Mouse (Mus musculus) heart, adult 2 months (tissue): ENCODE results near the gene Syk. TPM values are rescaled to one million over a fixed set of nuclear protein-coding genes. Genes with fewer than 3 reads are reported as not detected.

Source experiments
- DNase-seq, 2 experiments: peaks; one replicate each; pipeline ENCODE4 v3.0.0; 2021
- H3K27ac ChIP-seq: fragments of 200-600 bp; 2 replicates; pipeline ENCODE4 v1.8.1; 2022
- H3K27me3 ChIP-seq: fragments of 200-500 bp; 2 replicates; pipeline ENCODE4 v1.6.1; 2012; ENCODE audit warnings: mild to moderate bottlenecking, low read length, inconsistent platforms, mixed read lengths; ENCODE audit not compliant: control insufficient read depth, insufficient read depth
- H3K36me3 ChIP-seq: fragments of 200-500 bp; 2 replicates; pipeline ENCODE4 v1.6.1; 2012; ENCODE audit warnings: low read length, inconsistent platforms; ENCODE audit not compliant: control insufficient read depth, insufficient read depth
- H3K4me1 ChIP-seq: fragments of 200-500 bp; 2 replicates; pipeline ENCODE4 v1.6.1; 2011; ENCODE audit warnings: low read length; ENCODE audit not compliant: control insufficient read depth, insufficient read depth
- H3K4me3 ChIP-seq: fragments of 200-600 bp; 2 replicates; pipeline ENCODE4 v1.8.1; 2022
- H3K79me2 ChIP-seq: fragments of 200-500 bp; replicated peaks from 2 replicates; pipeline ENCODE4 v1.6.1; 2012; ENCODE audit warnings: mild to moderate bottlenecking, inconsistent platforms, low read length, moderate library complexity, mixed read lengths; ENCODE audit not compliant: control insufficient read depth, insufficient read depth
- H3K9ac ChIP-seq: fragments of 200-500 bp; 2 replicates; pipeline ENCODE4 v1.6.1; 2012; ENCODE audit warnings: low read depth, mild to moderate bottlenecking, control low read depth, inconsistent platforms, low read length, mixed read lengths
- CTCF ChIP-seq: fragments of 200-600 bp; IDR thresholded peaks from 2 replicates; pipeline ENCODE4 v1.8.1; 2022; ENCODE audit warnings: antibody characterized with exemption, mild to moderate bottlenecking, moderate library complexity
- EP300 ChIP-seq: fragments of 200-500 bp; IDR thresholded peaks from 2 replicates; pipeline ENCODE4 v1.6.1; 2011; ENCODE audit warnings: low read depth, low read length, control low read depth; ENCODE audit not compliant: insufficient read depth
- POLR2A ChIP-seq: fragments of 200-500 bp; IDR thresholded peaks from 2 replicates; pipeline ENCODE4 v1.6.1; 2011; ENCODE audit warnings: mild to moderate bottlenecking, low read depth, low read length, control low read depth; ENCODE audit not compliant: insufficient read depth
- WGBS: fragments of 180-500 bp; shearing (Covaris S2); methylation state at CpG from one replicate; pipeline ENCODE4 v1.1.7; 2018; 5-methylcytosine and 5-hydroxymethylcytosine counted together
- intact Hi-C: fragments of 180-260 bp; cut with DNase I; formaldehyde crosslinking; loops from one replicate; pipeline ENCODE4 v1.15.1; 2025
- polyA plus RNA-seq: library from polyadenylated mRNA; depleted of rRNA; stranded (reverse); fragments of >200 nt; gene quantifications from 2 replicates; pipeline ENCODE4 v1.2.3, GENCODE M21; 2012
- total RNA-seq, 2 experiments: library from RNA; stranded (reverse); gene quantifications; 2 replicates each; pipeline ENCODE4 v1.2.3; 2021

The Syk gene
- total and polyA plus RNA-seq, 3 experiments = 14.0 to 17.6 (median 16.0) TPM

DNA sequence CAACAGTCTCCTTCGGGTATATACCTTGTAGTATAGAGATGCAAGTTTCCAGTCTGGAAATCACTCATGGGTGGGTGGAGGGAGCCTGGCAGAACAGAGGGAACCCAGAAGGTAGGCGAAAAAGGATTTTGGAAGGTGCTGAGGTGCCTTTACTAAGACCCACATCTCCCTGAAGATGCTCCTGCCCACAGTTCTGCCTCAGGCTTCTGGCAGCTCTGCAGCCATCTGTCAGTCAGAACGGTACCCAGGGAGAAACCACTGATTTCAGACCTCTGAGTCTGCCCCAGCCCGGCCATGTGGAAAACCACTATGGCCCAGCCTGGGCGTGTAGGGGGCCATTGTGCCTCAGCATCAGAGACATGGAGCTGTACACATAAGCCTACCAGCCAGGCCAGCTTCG lies 43.5 kb upstream of the Syk start:
- no peaks in the 10 kb centered on the region for H3K79me2 ChIP-seq
- H3K4me3 ChIP-seq = no peak overlapping the region
- WGBS = 78% methylated on average over 6 of the region's 6 CpGs
- intact Hi-C loops = loop anchor here (5.0 kb wide), 1 partner anchor 702 kb away; no protein-coding TSS in a partner anchor
- no peaks in the 10 kb centered on the region for H3K4me1 ChIP-seq
- TF ChIP-seq CTCF = no peak
- no peak for TF ChIP-seq POLR2A
- no peak for TF ChIP-seq EP300
- H3K27me3 ChIP-seq = no peaks in the 10 kb centered on the region
- H3K27ac ChIP-seq = no peak overlapping the region
- no peak overlapping the region for H3K9ac ChIP-seq
- H3K36me3 ChIP-seq = no peaks in the 10 kb centered on the region
- no peak for DNase-seq

DNA sequence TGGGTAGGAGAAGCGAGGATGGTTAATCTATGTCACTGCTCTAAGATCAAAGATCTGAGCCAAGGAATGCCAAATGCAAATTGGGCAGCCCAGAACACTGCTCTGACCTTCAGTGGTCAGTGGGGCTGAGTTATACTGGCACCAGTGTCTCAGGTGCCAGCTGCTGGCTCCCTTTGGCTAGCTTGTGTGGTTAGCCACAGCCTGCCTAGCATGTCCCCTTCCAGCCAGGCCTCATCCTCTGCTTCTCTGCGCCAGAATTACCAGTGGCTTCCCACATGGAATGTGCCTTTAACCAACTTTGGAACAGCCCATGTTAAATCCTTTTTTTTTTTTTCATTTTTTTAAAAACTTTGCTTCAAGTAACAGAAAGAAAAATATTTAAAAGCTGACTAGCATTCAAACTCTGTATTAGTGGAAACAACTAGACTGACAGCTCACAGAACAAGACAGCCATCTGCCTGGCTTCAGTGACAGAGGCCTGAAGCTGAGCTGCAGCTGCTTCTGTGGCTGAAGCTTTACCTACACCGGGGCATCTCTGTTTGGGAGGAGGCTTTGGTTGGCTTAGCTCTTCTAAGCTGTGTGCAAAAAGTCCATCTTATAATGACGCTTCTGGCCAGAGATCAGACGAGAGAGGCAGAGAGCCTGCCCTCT lies 41.5 kb upstream of the Syk start:
- no peak overlapping the region for H3K27ac ChIP-seq
- no peaks in the 10 kb centered on the region for H3K27me3 ChIP-seq
- H3K4me1 ChIP-seq = no peaks in the 10 kb centered on the region
- TF ChIP-seq CTCF (no peak), EP300 (no peak), POLR2A (no peak)
- H3K79me2 ChIP-seq = no peaks in the 10 kb centered on the region
- DNase-seq = no peak
- intact Hi-C loops = no loop called here
- 80% methylated on average over 5 of the region's 5 CpGs for WGBS
- no peaks in the 10 kb centered on the region for H3K36me3 ChIP-seq
- no peak overlapping the region for H3K4me3 ChIP-seq
- H3K9ac ChIP-seq = no peak overlapping the region

DNA sequence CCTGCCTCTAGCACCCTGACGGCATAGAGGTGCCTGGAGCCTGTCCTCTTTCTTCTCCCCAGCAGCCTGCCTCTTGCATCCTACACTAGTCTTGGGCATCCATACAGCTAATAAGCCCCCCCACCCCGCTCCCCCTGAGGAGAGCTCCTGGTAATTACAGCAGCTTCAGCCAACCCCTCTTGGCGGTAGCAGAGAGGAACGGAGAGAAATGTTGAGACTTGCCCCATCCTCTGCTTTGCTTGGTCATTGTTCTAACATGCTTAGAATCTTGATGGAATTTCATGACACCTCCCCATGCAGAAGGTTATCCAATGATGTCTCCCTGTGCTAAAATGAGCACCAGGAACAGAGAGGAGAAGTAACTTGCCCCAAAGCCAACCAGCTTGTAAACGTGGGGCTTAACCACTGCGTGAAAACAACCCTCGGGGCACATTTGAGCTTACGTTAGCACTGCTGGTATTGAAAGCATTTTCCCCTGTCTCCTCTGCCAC lies 40.9 kb upstream of the Syk start:
- intact Hi-C loops = no loop called here
- TF ChIP-seq CTCF (no peak), EP300 (no peak), POLR2A (no peak)
- 73% methylated on average over 8 of the region's 8 CpGs for WGBS

DNA sequence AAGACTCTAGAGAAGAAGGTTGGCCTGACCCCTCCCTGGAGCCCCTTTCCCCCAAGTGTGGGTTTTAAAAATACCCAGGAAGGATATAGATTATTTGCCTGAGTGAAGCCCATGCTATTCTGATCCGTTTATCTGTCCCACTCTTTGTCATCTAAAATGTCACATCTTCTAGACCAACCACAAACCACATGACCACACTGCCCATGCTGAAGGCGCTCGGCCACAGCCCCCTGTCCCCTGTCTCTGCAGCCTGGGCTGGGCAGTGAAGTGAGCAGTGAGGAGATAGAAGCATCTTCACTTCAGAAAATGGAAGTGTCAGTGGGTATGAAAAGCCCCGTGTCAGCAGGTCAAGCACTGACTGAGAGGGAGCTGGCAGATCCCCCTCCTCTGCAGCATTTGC lies 40.3 kb upstream of the Syk start:
- Histone ChIP-seq H3K4me1 (no peaks in the 10 kb centered on the region), H3K9ac (no peak overlapping the region), H3K4me3 (no peak overlapping the region), H3K27me3 (no peaks in the 10 kb centered on the region), H3K27ac (no peak overlapping the region), H3K79me2 (no peaks in the 10 kb centered on the region), H3K36me3 (no peaks in the 10 kb centered on the region)
- TF ChIP-seq EP300 = no peak
- TF ChIP-seq POLR2A = no peak
- no peak for TF ChIP-seq CTCF
- intact Hi-C loops = no loop called here
- 65% methylated on average over 4 of the region's 4 CpGs for WGBS
- DNase-seq = no peak

More for the DNA sequence above, 40.9 kb upstream of the Syk start:
- Histone ChIP-seq H3K27me3 (no peaks in the 10 kb centered on the region), H3K27ac (no peak overlapping the region), H3K79me2 (no peaks in the 10 kb centered on the region), H3K9ac (no peak overlapping the region), H3K4me1 (no peaks in the 10 kb centered on the region), H3K36me3 (no peaks in the 10 kb centered on the region), H3K4me3 (no peak overlapping the region)
- no peak for DNase-seq

DNA sequence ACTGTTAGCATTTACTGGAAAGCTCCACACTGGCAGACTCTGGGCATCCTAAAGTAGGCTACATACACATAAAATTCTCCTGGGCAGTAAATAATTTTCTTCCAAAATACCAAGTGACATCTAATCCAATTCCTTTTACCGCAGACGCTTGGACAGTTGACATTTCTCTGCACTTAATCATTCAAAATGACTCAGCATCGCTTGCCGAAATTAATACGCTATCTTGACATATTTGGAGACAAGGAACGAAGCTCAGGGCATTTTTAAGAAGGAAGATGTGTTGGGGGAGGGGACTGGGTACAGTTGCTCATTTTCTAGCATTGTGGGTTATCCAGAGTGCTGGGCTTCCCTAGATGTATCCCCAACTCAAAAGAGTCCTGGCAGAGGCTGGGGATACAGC lies 36.7 kb upstream of the Syk start:
- DNase-seq = no peak
- no peak for TF ChIP-seq POLR2A
- no peak for TF ChIP-seq CTCF
- TF ChIP-seq EP300 = no peak
- no peak overlapping the region for H3K9ac ChIP-seq
- no peaks in the 10 kb centered on the region for H3K36me3 ChIP-seq
- no peaks in the 10 kb centered on the region for H3K27me3 ChIP-seq
- H3K27ac ChIP-seq = no peak overlapping the region
- no peaks in the 10 kb centered on the region for H3K79me2 ChIP-seq
- intact Hi-C loops = no loop called here
- 76% methylated on average over 6 of the region's 6 CpGs for WGBS
- H3K4me1 ChIP-seq = no peaks in the 10 kb centered on the region
- no peak overlapping the region for H3K4me3 ChIP-seq

- intact Hi-C loops = no loop called here
- H3K36me3 ChIP-seq = no peaks in the 10 kb centered on the region
- H3K27ac ChIP-seq = no peak overlapping the region
- WGBS = 70% methylated on average over 5 of the region's 5 CpGs
- H3K4me1 ChIP-seq = no peaks in the 10 kb centered on the region
- no peak for DNase-seq
- no peaks in the 10 kb centered on the region for H3K27me3 ChIP-seq
- no peak overlapping the region for H3K4me3 ChIP-seq
- no peak overlapping the region for H3K9ac ChIP-seq
- H3K79me2 ChIP-seq = no peaks in the 10 kb centered on the region
- no peak for TF ChIP-seq EP300
- no peak for TF ChIP-seq CTCF
- TF ChIP-seq POLR2A = no peak
These were observed 32.2 kb upstream of the Syk start for GRCm38 (mm10) chr13:52550690-52551193.
